Mouse (Mus musculus) right cerebral cortex, postnatal 4 days (tissue): ENCODE measurements at regions not wholly inside any gene's neighbourhood (a gene's known extent, or its start where the extent isn't known, plus 50 kb on each side); places are given as distances from the start of the nearest gene placed in this dataset.

Experiments used
- DNase-seq: peaks from one replicate; pipeline ENCODE4 v3.0.0-alpha.2; 2022

- no peak for DNase-seq
Observed at GRCm38 (mm10) chr15:46592868-46593267, 6458.7 kb downstream of the 9330182O14Rik start.

GRCm38 (mm10) chr15:46598328-46598727 is 6464.2 kb downstream of the 9330182O14Rik start:
- peak; percentile 4 for DNase-seq

GRCm38 (mm10) chr15:46623431-46624029 is 6489.4 kb downstream of the 9330182O14Rik start:
- no peak for DNase-seq

- DNase-seq: no peak
Observed at GRCm38 (mm10) chr15:46625001-46625632, 6491.0 kb downstream of the 9330182O14Rik start.
